Comparison of ENCODE assay signal across 22 mouse cellular contexts in the genomic region with DNA sequence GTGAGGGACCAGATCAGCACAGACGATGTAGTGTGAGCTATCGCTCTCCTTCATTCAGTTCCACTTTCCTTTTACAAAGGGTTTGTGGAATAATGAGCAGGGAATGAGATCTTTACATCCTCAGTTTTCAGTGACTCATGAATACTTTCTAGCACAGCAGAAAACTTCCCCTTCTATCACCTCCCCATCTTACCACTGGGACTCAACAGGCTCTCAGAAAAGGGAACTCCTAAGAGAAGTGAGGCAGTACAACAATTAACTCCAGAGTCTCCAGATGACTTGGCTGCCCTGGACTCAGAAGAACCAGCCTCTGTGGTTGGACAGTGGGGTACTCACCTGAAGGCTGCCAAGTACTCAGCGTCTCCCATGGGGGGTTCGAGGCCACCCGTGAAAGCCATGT.
DNase-seq lines count a peak whose midpoint lies in the region; ATAC-seq and TF ChIP-seq lines count a peak whose summit lies in the region.
"Had no signal": no experiment of that assay in that cellular context is flagged by ENCODE, and none has a peak within 500 bp of the region (broad histone marks: within the 10 kb centered on the region; RNA-seq: fewer than 3 reads in every experiment).

No protein-coding gene starts in this region.

- ATAC-seq in common myeloid progenitor, adult 5-6 weeks (replicated peaks; ENCODE audit: low read depth, poor library complexity, severe bottlenecking) = peak; percentile 62
- ATAC-seq in limb, embryonic 15.5 days (ENCODE audit: insufficient number of reproducible peaks, low FRiP score, low TSS enrichment, low read depth) = no peak
- no peak for ATAC-seq in kidney, embryonic 14.5 days (ENCODE audit: low FRiP score, low TSS enrichment)
- ATAC-seq: forebrain, embryonic 14.5 days; intestine, embryonic 16.5 days; midbrain, embryonic 13.5 days had no signal

- peak overlapping the region; percentile 30; the same call in 1 of the 2 replicates for H3K27ac ChIP-seq in limb, embryonic 15.5 days
- H3K27ac ChIP-seq in kidney, embryonic 14.5 days (ENCODE audit: low read depth, low read length) = no peak overlapping the region
- no peak overlapping the region for H3K27ac ChIP-seq in thymus, adult 2 months (ENCODE audit: control insufficient read depth, insufficient read depth, low read length)
- H3K27ac ChIP-seq: heart, embryonic 15.5 days; hindbrain, embryonic 13.5 days; lung, embryonic 15.5 days; midbrain, embryonic 13.5 days; neural tube, embryonic 13.5 days had no signal

- TF ChIP-seq POLR2A in thymus, adult 2 months (IDR thresholded peaks at IDR 0.05; ENCODE audit: control insufficient read depth, extremely low read depth, insufficient read depth, low read length, poor library complexity) = no peak

- H3K9ac ChIP-seq in limb, embryonic 15.5 days = no peak overlapping the region
- no peak overlapping the region for H3K9ac ChIP-seq in kidney, embryonic 14.5 days (ENCODE audit: low read depth, low read length)
- H3K9ac ChIP-seq: heart, embryonic 15.5 days; hindbrain, embryonic 13.5 days; lung, embryonic 15.5 days; midbrain, embryonic 13.5 days; neural tube, embryonic 13.5 days had no signal

- WGBS in limb, embryonic 15.5 days = 71% methylated on average over 5 of the region's 5 CpGs
- 94% methylated on average over 5 of the region's 5 CpGs for WGBS in kidney, embryonic 14.5 days
- 80% methylated on average over 5 of the region's 5 CpGs for WGBS in thymus, adult 2 months

- no peak for TF ChIP-seq CTCF in thymus, adult 2 months (IDR thresholded peaks at IDR 0.05; ENCODE audit: borderline replicate concordance, control insufficient read depth, extremely low read depth, insufficient read depth, low read length, poor library complexity)

- H3K4me1 ChIP-seq in limb, embryonic 15.5 days = 0 out of 2 replicates have a peak, but pooled peaks cover 2% of the 10 kb centered on the region
- H3K4me1 ChIP-seq in kidney, embryonic 14.5 days (ENCODE audit: control insufficient read depth, insufficient read depth, low read length) = no peaks in the 10 kb centered on the region
- no peaks in the 10 kb centered on the region for H3K4me1 ChIP-seq in thymus, adult 2 months (replicated peaks; ENCODE audit: control insufficient read depth, insufficient read depth, low read length)
- H3K4me1 ChIP-seq: heart, embryonic 15.5 days; hindbrain, embryonic 13.5 days; lung, embryonic 15.5 days; midbrain, embryonic 13.5 days; neural tube, embryonic 13.5 days had no signal

- DNase-seq in MEL-GATA-1-ER (ENCODE audit: extremely low read depth, low read depth) = peak; percentile 26
- no peak for DNase-seq in thymus, adult 2 months
- no peak for DNase-seq in frontal cortex, adult 2 months (ENCODE audit: extremely low spot score in 1 of 2, low spot score in 1 of 2)
- DNase-seq: adrenal gland, postnatal 25 days; cerebellum, adult 9-11 months; heart, postnatal 36 days; kidney, adult 8-10 months; kidney, postnatal 10 days; layer of hippocampus, postnatal 36 days; right cerebral cortex, postnatal 4 days had no signal

- peaks cover 76% of the 10 kb centered on the region for H3K36me3 ChIP-seq in limb, embryonic 15.5 days
- H3K36me3 ChIP-seq in kidney, embryonic 14.5 days (ENCODE audit: control insufficient read depth, insufficient read depth, low read length) = peaks cover 63% of the 10 kb centered on the region
- H3K36me3 ChIP-seq in thymus, adult 2 months (ENCODE audit: control insufficient read depth, insufficient read depth, low read length) = peaks cover 9% of the 10 kb centered on the region; the same call in 1 of the 2 replicates

- H3K9me3 ChIP-seq in limb, embryonic 15.5 days = no peaks in the 10 kb centered on the region
- no peaks in the 10 kb centered on the region for H3K9me3 ChIP-seq in kidney, embryonic 14.5 days (ENCODE audit: control insufficient read depth, low read length)
- H3K9me3 ChIP-seq: G1E; heart, embryonic 15.5 days; hindbrain, embryonic 13.5 days; lung, embryonic 15.5 days; midbrain, embryonic 13.5 days; neural tube, embryonic 13.5 days had no signal

- H3K4me3 ChIP-seq in limb, embryonic 15.5 days = no peak overlapping the region
- no peak overlapping the region for H3K4me3 ChIP-seq in kidney, embryonic 14.5 days (ENCODE audit: low read length)
- no peak overlapping the region for H3K4me3 ChIP-seq in thymus, adult 2 months (ENCODE audit: control insufficient read depth, insufficient read depth, low read length)
- H3K4me3 ChIP-seq: heart, embryonic 15.5 days; hindbrain, embryonic 13.5 days; lung, embryonic 15.5 days; midbrain, embryonic 13.5 days; neural tube, embryonic 13.5 days had no signal

- no peaks in the 10 kb centered on the region for H3K27me3 ChIP-seq in limb, embryonic 15.5 days
- no peaks in the 10 kb centered on the region for H3K27me3 ChIP-seq in kidney, embryonic 14.5 days (ENCODE audit: control insufficient read depth, insufficient read depth, low read length)
- no peaks in the 10 kb centered on the region for H3K27me3 ChIP-seq in thymus, adult 2 months (ENCODE audit: control insufficient read depth, insufficient read depth, low read length)
- H3K27me3 ChIP-seq: heart, embryonic 15.5 days; hindbrain, embryonic 13.5 days; lung, embryonic 15.5 days; midbrain, embryonic 13.5 days; neural tube, embryonic 13.5 days had no signal

- H3K4me2 ChIP-seq in limb, embryonic 15.5 days = no peak overlapping the region
- H3K4me2 ChIP-seq in kidney, embryonic 14.5 days (replicated peaks; ENCODE audit: low read depth, low read length) = no peak overlapping the region
- H3K4me2 ChIP-seq: heart, embryonic 15.5 days; hindbrain, embryonic 13.5 days; liver, embryonic 11.5 days; lung, embryonic 15.5 days; midbrain, embryonic 13.5 days; neural tube, embryonic 13.5 days had no signal
